Mouse (Mus musculus) hindbrain, embryonic 16.5 days (tissue): Measurements from ENCODE around the gene Tmed11. TPM values are rescaled to one million over a fixed set of nuclear protein-coding genes. Genes with fewer than 3 reads are reported as not detected.
"Not testable (repeated sequence)": the region's sequence is repeated elsewhere in the genome, so short reads cannot be mapped to it uniquely, and the experiment has no call there.

Source experiments
- ATAC-seq: fragments of 200-750 bp; cut with Nextera tagmentation; 2 replicates; pipeline ENCODE4 v1.8.0; 2017; ENCODE audit warnings: moderate TSS enrichment, moderate library complexity
- H3K27ac ChIP-seq: fragments of 300-500 bp; sonication (generic); 2 replicates; pipeline ENCODE4 v1.5.1; 2014; ENCODE audit warnings: low read depth, mild to moderate bottlenecking, control low read depth, low read length, moderate library complexity
- H3K27me3 ChIP-seq: fragments of 300-500 bp; sonication (generic); replicated peaks from 2 replicates; pipeline ENCODE4 v1.6.1; 2014; ENCODE audit warnings: low read length; ENCODE audit not compliant: control insufficient read depth, insufficient read depth
- H3K36me3 ChIP-seq: fragments of 300-500 bp; sonication (generic); 2 replicates; pipeline ENCODE4 v1.6.1; 2014; ENCODE audit warnings: mild to moderate bottlenecking, low read length, moderate library complexity, mixed read lengths; ENCODE audit not compliant: control insufficient read depth, insufficient read depth
- H3K4me1 ChIP-seq: fragments of 300-500 bp; sonication (generic); 2 replicates; pipeline ENCODE4 v1.6.1; 2014; ENCODE audit warnings: low read depth, low read length; ENCODE audit not compliant: control insufficient read depth, insufficient read depth
- H3K4me2 ChIP-seq: fragments of 300-500 bp; sonication (generic); 2 replicates; pipeline ENCODE4 v1.6.1; 2014; ENCODE audit warnings: mild to moderate bottlenecking, low read length, control low read depth, moderate library complexity
- H3K4me3 ChIP-seq: fragments of 300-500 bp; sonication (generic); 2 replicates; pipeline ENCODE4 v1.5.1; 2014; ENCODE audit warnings: mild to moderate bottlenecking, low read length, control low read depth, moderate library complexity
- H3K9ac ChIP-seq: fragments of 300-500 bp; sonication (generic); 2 replicates; pipeline ENCODE4 v1.6.1; 2014; ENCODE audit warnings: low read depth, mild to moderate bottlenecking, control low read depth, low read length, moderate library complexity
- H3K9me3 ChIP-seq: fragments of 300-500 bp; sonication (generic); 2 replicates; pipeline ENCODE4 v1.6.1; 2014; ENCODE audit warnings: mild to moderate bottlenecking, low read length, moderate library complexity; ENCODE audit not compliant: control insufficient read depth
- WGBS: fragments of 180-500 bp; shearing (Covaris S2); extraction: QIAGEN DNeasy Blood & Tissue Kit; methylation state at CpG from one replicate; pipeline ENCODE4 v1.1.7; 2014; 5-methylcytosine and 5-hydroxymethylcytosine counted together
- polyA plus RNA-seq: library from polyadenylated mRNA; unstranded; fragments of >200 nt; fragmentation: Nextera tagmentation; extraction: Ambion mirVana; gene quantifications from 2 replicates; pipeline ENCODE4 v1.2.1, GENCODE M21; 2015

Tmed11 gene
- not detected in 2 replicates for polyA plus RNA-seq

DNA sequence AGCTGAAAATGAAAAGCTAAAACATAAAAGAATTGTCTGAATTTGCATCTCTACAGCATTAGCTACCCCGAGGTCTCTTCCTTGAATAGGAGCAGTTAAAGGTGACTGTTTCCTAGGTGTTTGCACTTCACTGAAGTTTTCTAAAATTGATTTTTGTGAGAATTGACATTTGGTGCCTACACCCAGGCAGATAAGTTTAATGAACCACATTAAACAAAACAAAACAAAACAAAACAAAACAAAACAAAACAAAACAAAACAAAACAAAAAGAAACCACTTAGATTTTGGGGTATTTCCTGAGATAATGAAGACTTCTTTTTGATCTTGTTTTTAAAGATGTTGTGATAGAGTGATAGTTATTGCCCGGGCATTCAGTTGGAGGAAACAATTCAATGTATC lies at the start of gene Tmed11:
TSS of gene Tmed11 (minus strand) at position 101 of the 400 bp plus-strand sequence.
- H3K27ac ChIP-seq, H3K9ac ChIP-seq, ATAC-seq, H3K9me3 ChIP-seq, H3K36me3 ChIP-seq, H3K4me3 ChIP-seq, H3K27me3 ChIP-seq, H3K4me1 ChIP-seq, H3K4me2 ChIP-seq: not testable (repeated sequence)
- WGBS = 59% methylated on average over 2 of the region's 2 CpGs

DNA sequence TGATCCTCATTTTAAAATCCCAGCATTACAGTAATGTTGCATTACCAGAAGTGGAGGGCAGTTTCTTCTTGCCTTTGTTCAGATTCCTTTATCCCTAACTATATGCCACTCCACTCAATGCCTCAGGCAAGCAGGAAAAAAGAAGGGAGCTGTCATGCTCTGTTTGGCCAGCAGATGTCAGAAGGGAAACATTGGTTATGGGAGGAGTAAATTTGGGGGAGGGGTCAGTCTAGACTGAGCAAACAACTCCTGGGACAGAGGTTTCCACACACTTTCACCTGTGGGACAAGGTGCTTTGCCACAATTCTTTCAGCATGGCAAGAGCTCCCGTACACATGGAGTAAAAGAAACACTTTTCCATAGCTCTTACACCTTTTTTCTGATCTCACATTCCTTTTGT lies 41.0 kb upstream of the Tmed11 start:
- Histone ChIP-seq H3K4me3 (no peak overlapping the region), H3K9me3 (no peaks in the 10 kb centered on the region), H3K27me3 (no peaks in the 10 kb centered on the region), H3K4me2 (no peak overlapping the region), H3K9ac (no peak overlapping the region), H3K4me1 (no peaks in the 10 kb centered on the region), H3K27ac (no peak overlapping the region), H3K36me3 (no peaks in the 10 kb centered on the region)
- no peak for ATAC-seq
- 55% methylated on average over 1 of the region's 1 CpGs for WGBS

DNA sequence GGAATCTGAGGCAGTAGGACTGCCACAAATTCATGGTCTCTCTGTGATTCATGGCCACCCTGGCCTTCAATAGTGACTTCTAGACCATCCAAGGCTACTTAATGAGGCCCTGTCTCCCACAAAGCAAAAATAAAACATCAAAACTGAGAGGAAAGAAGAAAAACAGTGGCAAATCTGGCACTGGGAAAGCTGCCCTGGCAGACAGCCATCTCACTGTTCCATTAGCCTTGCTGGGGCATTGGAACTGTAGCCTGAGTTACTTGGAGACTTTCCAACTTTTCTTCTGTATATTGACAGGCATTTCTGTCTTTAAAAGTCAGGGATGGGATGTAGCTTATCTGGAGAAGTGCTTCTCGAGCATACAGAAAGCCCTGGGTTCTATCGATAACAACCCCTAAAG lies 28.1 kb upstream of the Tmed11 start:
- no peaks in the 10 kb centered on the region for H3K36me3 ChIP-seq
- ATAC-seq = no peak
- no peak overlapping the region for H3K4me2 ChIP-seq
- H3K27ac ChIP-seq = no peak overlapping the region
- no peaks in the 10 kb centered on the region for H3K27me3 ChIP-seq
- H3K4me3 ChIP-seq = no peak overlapping the region
- no peaks in the 10 kb centered on the region for H3K4me1 ChIP-seq
- WGBS = 73% methylated on average over 2 of the region's 2 CpGs
- no peak overlapping the region for H3K9ac ChIP-seq
- 0 out of 2 replicates have a peak, but pooled peaks cover 2% of the 10 kb centered on the region for H3K9me3 ChIP-seq

DNA sequence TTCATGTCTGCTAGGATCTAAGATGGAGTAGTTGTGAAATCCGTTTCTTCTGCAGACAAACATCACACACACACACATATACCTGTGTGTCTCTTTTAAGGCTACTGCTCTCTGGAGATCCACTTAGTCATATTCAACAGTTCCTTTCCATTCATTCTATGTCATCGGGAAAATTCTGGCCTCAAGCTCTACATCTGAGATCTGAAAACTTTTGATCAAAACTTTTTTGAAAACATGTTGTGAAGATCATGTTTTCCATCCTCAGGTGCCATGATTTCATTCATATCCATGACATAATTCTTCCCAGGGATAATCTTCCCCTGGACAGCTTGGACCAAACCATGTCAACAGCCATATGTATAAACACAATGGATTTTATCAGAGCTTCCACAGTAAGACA lies 13.6 kb upstream of the Tmed11 start, which contains the start of gene Vmn2r8:
TSS of gene Vmn2r8 (minus strand) at position 101 of the 400 bp plus-strand sequence.
- not testable (repeated sequence) for H3K9me3 ChIP-seq, H3K36me3 ChIP-seq, H3K27me3 ChIP-seq, ATAC-seq, H3K9ac ChIP-seq, H3K27ac ChIP-seq, H3K4me1 ChIP-seq, H3K4me2 ChIP-seq, H3K4me3 ChIP-seq
- 77% methylated on average over 2 of the region's 2 CpGs for WGBS

DNA sequence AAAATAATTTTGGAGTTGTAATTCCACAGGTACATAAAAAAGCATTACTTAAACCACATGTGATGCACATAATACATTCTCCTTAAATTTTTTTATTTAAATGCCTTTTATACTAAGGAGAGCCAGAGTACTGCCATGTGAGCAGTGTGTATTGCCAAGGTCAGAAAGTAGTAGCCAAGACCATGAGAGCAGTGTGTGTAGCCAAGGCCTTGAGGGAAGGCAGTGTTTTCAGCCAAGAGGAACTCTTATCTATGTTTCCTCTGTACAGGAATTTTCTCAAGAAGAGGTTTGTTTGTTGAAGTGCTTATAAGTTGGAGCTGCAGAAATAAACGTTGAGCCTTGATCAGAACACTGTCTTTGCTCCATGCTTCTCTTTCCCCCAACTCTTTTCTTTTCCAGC lies 8.5 kb upstream of the Tmed11 start:
- H3K4me1 ChIP-seq = no peaks in the 10 kb centered on the region
- no peaks in the 10 kb centered on the region for H3K9me3 ChIP-seq
- WGBS = 67% methylated on average over 1 of the region's 1 CpGs
- H3K4me3 ChIP-seq = no peak overlapping the region
- no peaks in the 10 kb centered on the region for H3K27me3 ChIP-seq
- no peaks in the 10 kb centered on the region for H3K36me3 ChIP-seq
- ATAC-seq = no peak
- H3K4me2 ChIP-seq = no peak overlapping the region
- H3K27ac ChIP-seq = no peak overlapping the region
- no peak overlapping the region for H3K9ac ChIP-seq

DNA sequence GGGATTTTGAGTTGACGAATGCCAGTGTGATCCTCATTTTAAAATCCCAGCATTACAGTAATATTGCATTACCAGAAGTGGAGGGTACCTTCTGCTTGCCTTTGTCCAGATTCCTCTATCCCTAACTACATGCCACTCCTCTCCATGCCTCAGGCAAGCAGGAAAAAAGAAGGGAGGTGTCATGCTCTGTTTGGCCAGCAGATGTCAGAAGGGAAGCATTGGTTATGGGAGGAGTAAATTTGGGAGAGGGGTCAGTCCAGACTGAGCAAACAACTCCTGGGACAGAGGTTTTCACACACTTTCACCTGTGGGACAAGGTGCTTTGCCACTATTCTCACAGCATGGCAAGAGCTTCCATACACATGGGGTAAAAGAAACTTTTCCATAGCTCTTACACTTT lies 4.8 kb downstream of the Tmed11 start:
- H3K36me3 ChIP-seq, H3K9ac ChIP-seq, H3K27me3 ChIP-seq, H3K4me1 ChIP-seq, H3K4me3 ChIP-seq, H3K27ac ChIP-seq, H3K4me2 ChIP-seq, ATAC-seq, H3K9me3 ChIP-seq: not testable (repeated sequence)
- WGBS = 28% methylated on average over 1 of the region's 1 CpGs

DNA sequence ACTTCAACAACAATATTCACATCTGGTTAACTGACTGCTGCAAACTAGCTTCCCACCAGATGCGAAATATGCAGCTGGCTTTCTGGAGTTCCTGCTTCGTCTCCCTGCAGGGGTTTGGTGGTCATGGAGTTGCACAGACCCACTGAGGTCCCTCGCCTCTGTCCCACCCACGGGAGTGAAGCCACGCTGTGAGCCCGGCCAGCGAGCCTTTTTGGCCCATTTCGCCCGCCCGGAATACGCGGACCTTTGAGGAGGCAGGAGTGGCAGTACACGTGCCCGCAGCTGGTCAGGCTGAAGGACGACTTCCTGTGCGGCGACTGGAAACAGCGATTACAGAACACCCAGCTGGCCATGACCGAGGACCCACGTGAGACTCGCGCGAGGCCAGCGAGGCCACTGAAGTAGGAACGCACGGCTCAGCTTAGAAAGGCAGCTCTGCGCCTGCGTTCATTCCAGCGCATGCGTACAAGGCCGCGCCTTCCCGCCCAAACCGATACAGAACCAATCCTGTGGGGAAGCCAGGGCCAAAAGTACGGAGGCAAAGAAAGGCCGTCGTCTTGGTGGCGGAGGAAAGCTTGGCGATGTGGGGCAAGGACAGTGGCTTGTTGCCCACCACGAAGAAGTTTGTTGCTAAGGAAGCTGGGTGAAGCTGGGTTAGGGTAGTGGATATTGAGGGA lies 20.4 kb downstream of the Tmed11 start, which contains the start of gene Rnf212:
TSS of gene Rnf212 (minus strand) at position 353 of the 677 bp plus-strand sequence.
- Histone ChIP-seq H3K4me1 (no peaks in the 10 kb centered on the region), H3K9me3 (no peaks in the 10 kb centered on the region), H3K27ac (no peak within 1 kb of the TSS), H3K4me2 (no peak within 1 kb of the TSS), H3K36me3 (no peaks in the 10 kb centered on the region), H3K9ac (no peak within 1 kb of the TSS), H3K27me3 (no peaks in the 10 kb centered on the region), H3K4me3 (no peak within 1 kb of the TSS)
- WGBS = 79% methylated on average over 40 of the region's 40 CpGs
- ATAC-seq = no peak

DNA sequence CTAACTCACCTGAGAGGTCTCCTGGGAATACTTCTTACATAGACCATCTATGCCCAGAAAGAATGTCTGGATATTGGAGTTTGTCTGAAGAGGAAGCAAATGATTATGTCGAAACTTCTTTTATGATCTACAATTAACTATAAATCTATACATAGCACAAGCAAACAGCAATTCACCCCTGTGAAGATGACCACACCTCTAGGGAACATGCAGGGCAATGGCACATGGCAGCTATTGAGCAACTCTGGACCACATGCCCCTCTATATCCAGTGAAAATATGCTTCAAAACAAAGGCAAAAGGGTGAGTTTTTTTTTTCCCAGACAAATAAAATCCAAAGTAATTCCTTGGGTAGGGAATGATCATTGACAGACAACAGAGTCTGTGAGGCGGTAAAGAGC lies 35.2 kb downstream of the Tmed11 start:
- H3K9ac ChIP-seq = no peak overlapping the region
- H3K4me2 ChIP-seq = no peak overlapping the region
- no peaks in the 10 kb centered on the region for H3K27me3 ChIP-seq
- no peak overlapping the region for H3K27ac ChIP-seq
- ATAC-seq = no peak
- WGBS = 93% methylated on average over 2 of the region's 2 CpGs
- no peaks in the 10 kb centered on the region for H3K36me3 ChIP-seq
- no peaks in the 10 kb centered on the region for H3K9me3 ChIP-seq
- H3K4me3 ChIP-seq = no peak overlapping the region
- H3K4me1 ChIP-seq = no peaks in the 10 kb centered on the region

DNA sequence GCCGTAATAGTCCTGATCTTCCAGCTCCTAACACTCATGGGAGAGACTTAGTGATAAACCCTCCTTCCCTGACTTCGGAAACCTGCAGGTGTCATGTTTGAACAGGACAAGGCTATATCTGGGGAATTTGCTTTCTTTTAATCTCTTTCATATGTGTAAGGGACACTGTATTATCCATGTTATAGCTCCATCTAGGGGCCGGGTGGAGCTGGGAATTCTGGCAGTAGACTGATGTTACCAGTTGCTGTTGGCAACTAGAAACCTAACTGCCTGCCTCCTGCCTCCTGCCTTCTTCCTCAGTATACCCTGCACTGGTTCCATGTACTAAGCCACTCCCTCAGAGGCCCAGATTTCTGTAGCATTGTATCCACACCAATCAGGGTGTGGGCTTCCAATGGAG lies 36.8 kb downstream of the Tmed11 start:
- ATAC-seq = no peak
- no peak overlapping the region for H3K27ac ChIP-seq
- no peaks in the 10 kb centered on the region for H3K9me3 ChIP-seq
- WGBS = 65% methylated on average over 3 of the region's 3 CpGs
- H3K4me1 ChIP-seq = no peaks in the 10 kb centered on the region
- no peaks in the 10 kb centered on the region for H3K27me3 ChIP-seq
- no peaks in the 10 kb centered on the region for H3K36me3 ChIP-seq
- no peak overlapping the region for H3K4me3 ChIP-seq
- no peak overlapping the region for H3K4me2 ChIP-seq
- H3K9ac ChIP-seq = no peak overlapping the region
